Mouse (Mus musculus) cortical plate, adult 2 months (tissue): ENCODE results near the gene Mog.

Experiments used
- CTCF ChIP-seq: fragments of 200-500 bp; IDR thresholded peaks from 2 replicates; pipeline ENCODE4 v1.5.1; 2011; ENCODE audit warnings: mild to moderate bottlenecking, control low read depth, low read length; ENCODE audit not compliant: insufficient read depth; ENCODE audit errors: extremely low read depth
- POLR2A ChIP-seq: fragments of 200-500 bp; IDR thresholded peaks from 2 replicates; pipeline ENCODE4 v1.6.1; 2011; ENCODE audit warnings: mild to moderate bottlenecking, low read length, control low read depth; ENCODE audit not compliant: insufficient read depth; ENCODE audit errors: extremely low read depth

DNA sequence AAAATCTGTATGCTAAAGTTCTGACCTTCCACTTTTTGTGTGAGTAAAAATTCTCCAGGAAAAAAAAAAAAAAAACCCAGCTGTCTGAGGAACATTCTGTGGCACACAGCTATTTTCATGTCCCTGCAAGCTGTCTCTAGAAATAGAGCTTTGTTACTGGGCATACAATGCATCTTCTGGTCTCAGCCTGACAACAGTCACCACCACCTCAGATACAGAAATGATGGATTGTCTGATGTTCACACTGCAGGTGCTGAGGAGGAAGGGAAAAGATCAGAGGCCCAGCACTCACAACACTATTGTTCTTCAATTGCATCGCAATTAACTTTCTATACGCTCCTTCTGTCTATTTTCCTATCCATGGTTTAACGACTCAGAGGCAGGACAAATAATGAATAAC lies 4.9 kb downstream of the Mog start:
- no peak for TF ChIP-seq CTCF
- no peak for TF ChIP-seq POLR2A
